Mouse (Mus musculus) myocyte (in vitro differentiated cells): Measurements from ENCODE around the gene Elp5.
A peak's percentile ranks its signal among the peaks of the same experiment; 100 is the strongest.

Experiments
- CEBPB ChIP-seq: IDR thresholded peaks from 2 replicates; pipeline ENCODE4 v1.6.1; 2011; ENCODE audit warnings: mild to moderate bottlenecking, moderate library complexity; ENCODE audit not compliant: poor library complexity, insufficient read depth, severe bottlenecking
- E2F4 ChIP-seq: IDR thresholded peaks from one replicate; pipeline ENCODE4 v1.6.1; 2011; ENCODE audit warnings: mild to moderate bottlenecking, control low read depth, moderate library complexity; ENCODE audit not compliant: insufficient read depth
- MYOG ChIP-seq, 3 experiments: IDR thresholded peaks; one replicate each; pipeline ENCODE4 v1.6.1; 2011; ENCODE audit warnings: control low read depth in 2 of 3, low read depth in 2 of 3, mild to moderate bottlenecking in 2 of 3; ENCODE audit not compliant: insufficient read length in 2 of 3, control insufficient read depth in 1 of 3, insufficient read depth in 1 of 3
- POLR2A ChIP-seq: IDR thresholded peaks from one replicate; pipeline ENCODE4 v1.6.1; 2011; ENCODE audit warnings: low read depth, mild to moderate bottlenecking, control low read depth, moderate library complexity; ENCODE audit not compliant: insufficient read length
- REST ChIP-seq: IDR thresholded peaks from one replicate; pipeline ENCODE4 v1.6.1; 2011; ENCODE audit warnings: mild to moderate bottlenecking, control low read depth, moderate library complexity; ENCODE audit not compliant: insufficient read depth, insufficient read length
- SRF ChIP-seq: IDR thresholded peaks from one replicate; pipeline ENCODE4 v1.6.1; 2011; ENCODE audit warnings: low read depth; ENCODE audit not compliant: control insufficient read depth, insufficient read length
- TCF12 ChIP-seq: IDR thresholded peaks from one replicate; pipeline ENCODE4 v1.6.1; 2011; ENCODE audit warnings: mild to moderate bottlenecking, control low read depth; ENCODE audit not compliant: poor library complexity, insufficient read depth, severe bottlenecking

DNA sequence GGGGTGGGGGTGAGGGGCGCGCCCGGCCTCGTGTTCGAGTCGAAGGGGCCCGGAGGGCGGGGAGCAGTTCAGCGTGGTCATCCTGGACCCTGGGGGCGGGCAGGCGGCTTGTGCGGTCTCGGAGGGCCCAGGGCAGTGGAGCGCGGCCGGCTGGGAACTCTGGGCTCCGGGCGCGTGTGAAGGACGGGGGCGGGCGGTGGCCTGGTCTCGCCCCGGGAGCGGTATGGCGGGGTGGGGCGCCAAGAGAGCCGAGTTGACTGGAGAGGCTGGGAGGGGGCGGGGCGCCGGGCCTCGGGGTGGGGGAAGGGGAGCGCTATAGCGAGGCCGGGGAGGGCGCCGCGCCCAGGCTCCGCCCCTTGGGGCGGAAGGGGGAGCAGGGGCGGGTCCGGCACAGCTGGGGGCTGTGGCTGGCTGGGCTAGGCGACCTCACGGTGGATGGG is 14.8 kb upstream of the Elp5 start:
- TF ChIP-seq TCF12 (no peak), POLR2A (peak; percentile 94), SRF (no peak), E2F4 (no peak), MYOG (IDR thresholded peaks at IDR 0.05; ENCODE audit: control insufficient read depth in 1 of 3, insufficient read depth in 1 of 3, insufficient read length in 2 of 3, low read depth in 2 of 3) (peak in 2 of 3 experiments; percentile 26 to 54), REST (no peak), CEBPB (no peak)
